Mouse (Mus musculus): ENCODE data around the gene Krtap5-3.

DNA sequence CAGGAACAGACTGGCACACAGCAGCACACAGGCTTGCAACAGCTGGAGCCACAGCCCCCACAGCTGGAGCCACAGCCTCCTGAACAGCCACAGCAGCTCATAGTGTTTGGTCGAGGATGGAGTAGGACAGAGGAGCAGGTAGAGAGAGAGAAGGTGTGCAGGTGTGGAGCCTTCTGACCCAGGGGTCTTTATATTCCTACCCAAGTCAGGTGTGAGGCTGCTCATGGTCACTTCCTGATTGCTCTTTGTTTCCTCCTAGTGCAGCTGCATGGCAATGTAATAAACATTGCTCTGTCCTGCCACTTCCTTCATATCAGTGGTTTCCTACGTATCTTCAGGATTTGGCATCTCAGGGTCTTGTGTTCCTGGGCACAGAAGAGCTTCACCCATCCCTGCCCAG lies 10.9 kb upstream of the Krtap5-3 start, which contains the start of gene Gm10153:
- TF ChIP-seq CTCF (IDR thresholded peaks at IDR 0.05; ENCODE audit: control insufficient read depth, insufficient read depth, insufficient replicate concordance, low read depth, low read length) (no peak), POLR2A (IDR thresholded peaks at IDR 0.05; ENCODE audit: control insufficient read depth, low read depth, low read length) (no peak)
